Mouse (Mus musculus): ENCODE measurements around the gene Gm44805.
"Not testable (repeated sequence)": the region's sequence is repeated elsewhere in the genome, so short reads cannot be mapped to it uniquely, and the experiment has no call there.

Gene Gm44805

GRCm38 (mm10) chr7:19699827-19700148 lies 18.6 kb upstream of the Gm44805 start:
- DNase-seq (ENCODE audit: low spot score in 2 of 2): no peak

GRCm38 (mm10) chr7:19698907-19699826 lies 17.9 kb upstream of the Gm44805 start, which contains the start of gene Apoe:
Apoe (minus strand) TSS chr7:19699188.
- DNase-seq (ENCODE audit: low spot score in 2 of 2): peak in 1 of 2 experiments; percentile 46

GRCm38 (mm10) chr7:19697949-19698906 lies 17.0 kb upstream of the Gm44805 start:
- DNase-seq (ENCODE audit: low spot score in 2 of 2): no peak

GRCm38 (mm10) chr7:19696336-19696873 lies 15.2 kb upstream of the Gm44805 start:
- DNase-seq (ENCODE audit: low spot score in 2 of 2): no peak

GRCm38 (mm10) chr7:19695881-19696280 lies 14.7 kb upstream of the Gm44805 start:
- DNase-seq (ENCODE audit: low spot score in 2 of 2): no peak

- no peak for DNase-seq (ENCODE audit: low spot score in 2 of 2)
Measured at GRCm38 (mm10) chr7:19695213-19695594, 14.0 kb upstream of the Gm44805 start.

- no peak for DNase-seq (ENCODE audit: low spot score in 2 of 2)
Measured at GRCm38 (mm10) chr7:19694336-19695212, 13.4 kb upstream of the Gm44805 start.

- DNase-seq (ENCODE audit: low spot score in 2 of 2): no peak
Measured at GRCm38 (mm10) chr7:19693421-19693820, 12.2 kb upstream of the Gm44805 start.

- no peak for DNase-seq (ENCODE audit: low spot score in 2 of 2)
Measured at GRCm38 (mm10) chr7:19691873-19692865, 10.9 kb upstream of the Gm44805 start, which contains the start of gene Apoc1. Apoc1 (minus strand) TSS chr7:19692660.

GRCm38 (mm10) chr7:19691434-19691833 lies 10.2 kb upstream of the Gm44805 start:
- DNase-seq (ENCODE audit: low spot score in 2 of 2): no peak

- no peak for DNase-seq (ENCODE audit: low spot score in 2 of 2)
Measured at GRCm38 (mm10) chr7:19690845-19691244, 9.6 kb upstream of the Gm44805 start.

- no peak for DNase-seq (ENCODE audit: low spot score in 2 of 2)
Measured at GRCm38 (mm10) chr7:19688611-19689010, 7.4 kb upstream of the Gm44805 start.

GRCm38 (mm10) chr7:19688101-19688500 lies 6.9 kb upstream of the Gm44805 start:
- no peak for DNase-seq (ENCODE audit: low spot score in 2 of 2)

- DNase-seq (ENCODE audit: low spot score in 2 of 2): not testable (repeated sequence)
Measured at GRCm38 (mm10) chr7:19686927-19687583, 5.8 kb upstream of the Gm44805 start.

GRCm38 (mm10) chr7:19686521-19686920 lies 5.3 kb upstream of the Gm44805 start:
- no peak for DNase-seq (ENCODE audit: low spot score in 2 of 2)

GRCm38 (mm10) chr7:19685374-19685773 lies 4.2 kb upstream of the Gm44805 start:
- DNase-seq (ENCODE audit: low spot score in 2 of 2): no peak

GRCm38 (mm10) chr7:19683771-19684201 lies 2.6 kb upstream of the Gm44805 start:
- no peak for DNase-seq (ENCODE audit: low spot score in 2 of 2)

- DNase-seq (ENCODE audit: low spot score in 2 of 2): no peak
Measured at GRCm38 (mm10) chr7:19682979-19683378, 1.8 kb upstream of the Gm44805 start.

GRCm38 (mm10) chr7:19680702-19681101 lies 521 bp downstream of the Gm44805 start:
- DNase-seq (ENCODE audit: low spot score in 2 of 2): no peak
